Mouse (Mus musculus): ENCODE data around the gene Fam168a. TPM values are rescaled to one million over a fixed set of nuclear protein-coding genes. Genes with fewer than 3 reads are reported as not detected.
"Not testable (repeated sequence)": the region's sequence is repeated elsewhere in the genome, so short reads cannot be mapped to it uniquely, and the experiment has no call there.

Fam168a gene
- total RNA-seq, 2 experiments from 2014 or later = 228 to 260 TPM

GRCm38 (mm10) chr7:100699771-100700770, 6.4 kb upstream of the Fam168a start:
- DNase-seq (ENCODE audit: low spot score in 2 of 2) = no peak

- DNase-seq (ENCODE audit: low spot score in 2 of 2) = peak in 1 of 2 experiments; percentile 36
Measured at GRCm38 (mm10) chr7:100706883-100707480, 547 bp downstream of the Fam168a start.

DNA sequence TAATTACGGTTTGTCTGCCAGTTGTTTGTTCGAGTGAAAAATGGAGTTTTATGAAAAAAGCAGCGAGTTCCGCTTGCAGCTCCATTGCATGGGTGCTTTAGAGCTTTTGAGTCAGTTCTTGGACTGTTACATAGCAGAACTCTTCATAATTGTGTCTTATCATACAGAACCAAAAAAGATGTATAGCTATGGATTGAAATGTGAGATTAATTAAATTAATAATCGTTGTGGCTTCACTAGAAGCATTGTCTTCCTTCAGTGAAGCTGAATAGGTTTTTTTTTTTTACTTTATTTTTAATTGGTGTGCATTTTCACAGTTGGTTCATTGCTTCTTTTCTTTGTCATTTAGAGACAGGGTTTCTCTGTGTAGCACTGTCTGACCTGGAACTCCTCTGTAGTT, 12.3 kb downstream of the Fam168a start:
- DNase-seq (ENCODE audit: low spot score in 2 of 2) = no peak

- DNase-seq (ENCODE audit: low spot score in 2 of 2) = no peak
Measured at GRCm38 (mm10) chr7:100722268-100722667, 15.8 kb downstream of the Fam168a start.

GRCm38 (mm10) chr7:100723453-100724294, 17.2 kb downstream of the Fam168a start:
- no peak for DNase-seq (ENCODE audit: low spot score in 2 of 2)

- DNase-seq (ENCODE audit: low spot score in 2 of 2) = no peak
Measured at GRCm38 (mm10) chr7:100727538-100728085, 21.2 kb downstream of the Fam168a start.

- no peak for DNase-seq (ENCODE audit: low spot score in 2 of 2)
Measured at GRCm38 (mm10) chr7:100729778-100730177, 23.3 kb downstream of the Fam168a start.

- DNase-seq (ENCODE audit: low spot score in 2 of 2) = no peak
Measured at GRCm38 (mm10) chr7:100732341-100733050, 26.1 kb downstream of the Fam168a start.

- no peak for DNase-seq (ENCODE audit: low spot score in 2 of 2)
Measured at GRCm38 (mm10) chr7:100733051-100733813, 26.8 kb downstream of the Fam168a start.

DNA sequence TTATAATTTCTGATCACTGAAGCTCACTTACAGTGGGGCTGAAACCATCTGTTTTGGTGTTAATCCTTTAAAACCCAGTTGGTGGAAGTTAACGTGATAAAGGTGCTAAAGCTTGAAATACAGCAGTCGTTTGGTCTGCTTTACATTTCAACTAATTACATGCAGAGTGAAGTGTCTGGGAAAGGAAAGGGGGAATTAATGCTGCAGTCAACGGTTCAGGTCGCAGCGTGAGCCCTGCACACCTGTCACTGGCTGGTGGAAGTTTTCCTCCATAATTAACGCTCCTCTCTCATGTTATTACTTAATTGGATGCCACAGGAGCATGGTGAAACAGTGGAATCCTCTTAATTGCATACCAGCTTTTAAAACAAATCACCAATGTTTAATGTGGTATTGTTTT, 27.8 kb downstream of the Fam168a start:
- no peak for DNase-seq (ENCODE audit: low spot score in 2 of 2)

DNA sequence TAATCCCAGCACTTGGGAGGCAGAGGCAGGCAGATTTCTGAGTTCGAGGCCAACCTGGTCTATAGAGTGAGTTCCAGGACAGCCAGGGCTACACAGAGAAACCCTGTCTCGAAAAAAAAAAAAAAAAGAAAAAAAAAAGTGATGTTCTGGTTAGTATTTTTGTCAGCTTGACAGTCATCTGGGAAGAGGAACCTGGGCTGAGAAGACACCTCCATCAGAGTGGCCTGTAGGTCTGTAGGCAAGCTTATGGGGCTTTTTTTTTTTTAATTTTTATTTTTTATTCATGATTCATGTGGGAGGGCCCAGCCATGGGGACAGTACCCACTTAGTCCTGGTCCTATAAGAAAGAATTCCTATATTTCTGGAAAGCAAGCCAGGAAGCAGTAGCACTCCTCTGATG, 28.5 kb downstream of the Fam168a start:
- not testable (repeated sequence) for DNase-seq (ENCODE audit: low spot score in 2 of 2)

DNA sequence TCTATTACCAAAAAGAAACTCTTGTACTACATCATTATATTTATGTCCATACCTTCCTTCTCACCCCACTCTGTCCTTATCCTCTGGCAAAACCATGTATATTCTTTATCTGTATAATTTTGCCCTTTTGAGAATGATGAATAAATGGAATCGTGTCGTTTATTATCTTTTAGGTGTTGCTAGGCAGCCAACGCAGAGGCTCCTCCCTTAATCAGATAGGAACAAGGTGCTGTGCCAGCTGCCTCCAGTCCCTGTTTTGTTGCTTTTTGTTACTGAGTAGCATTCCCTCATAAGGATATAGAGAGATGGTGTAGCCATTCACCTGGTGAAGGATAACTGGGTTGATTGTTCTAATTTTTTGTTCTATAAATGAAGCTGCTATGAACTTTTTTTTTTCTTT, 29.7 kb downstream of the Fam168a start:
- no peak for DNase-seq (ENCODE audit: low spot score in 2 of 2)

DNA sequence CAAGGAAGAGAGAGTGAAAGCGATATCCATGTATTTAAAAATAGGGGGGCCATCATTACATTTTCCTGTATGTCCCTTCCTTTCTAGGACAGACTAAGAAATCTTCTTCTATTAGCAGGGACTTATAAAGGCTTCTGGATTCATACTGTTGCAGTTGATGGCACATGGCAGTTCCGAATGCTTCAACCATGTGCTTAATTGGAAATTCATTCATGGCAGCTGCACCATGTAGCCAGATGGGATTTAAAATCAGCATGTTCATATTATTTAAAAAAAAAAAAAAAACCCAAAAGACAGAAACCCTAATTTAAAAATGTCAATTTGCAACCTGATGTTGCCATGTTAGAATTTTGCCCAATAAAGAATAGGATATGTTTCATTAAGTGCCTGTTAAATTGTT, 37.9 kb downstream of the Fam168a start:
- no peak for DNase-seq (ENCODE audit: low spot score in 2 of 2)

GRCm38 (mm10) chr7:100750101-100750500, 43.7 kb downstream of the Fam168a start:
- no peak for DNase-seq (ENCODE audit: low spot score in 2 of 2)

GRCm38 (mm10) chr7:100758718-100759117, 52.3 kb downstream of the Fam168a start:
- no peak for DNase-seq (ENCODE audit: low spot score in 2 of 2)

- no peak for DNase-seq (ENCODE audit: low spot score in 2 of 2)
Measured at GRCm38 (mm10) chr7:100762726-100763125, 56.3 kb downstream of the Fam168a start.

DNA sequence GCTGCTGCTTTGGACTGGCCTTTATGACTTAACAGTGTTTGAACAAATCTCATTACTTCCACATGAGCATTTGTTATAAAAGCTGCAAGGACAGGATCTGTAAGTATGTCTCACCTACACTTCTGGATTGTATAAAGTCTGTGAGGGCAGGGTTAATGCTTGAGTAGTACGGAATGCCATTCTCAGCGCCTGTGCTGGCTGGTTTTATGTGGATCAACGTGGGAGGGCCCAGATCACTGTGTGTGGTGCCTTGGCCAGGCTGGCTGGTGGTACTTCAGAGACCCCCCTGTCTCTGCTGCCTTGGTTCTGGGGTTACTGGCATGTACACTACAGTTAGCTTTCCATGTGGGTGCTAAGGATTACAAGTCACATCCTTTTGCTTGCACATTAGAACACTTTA, 61.1 kb downstream of the Fam168a start:
- DNase-seq (ENCODE audit: low spot score in 2 of 2) = no peak

DNA sequence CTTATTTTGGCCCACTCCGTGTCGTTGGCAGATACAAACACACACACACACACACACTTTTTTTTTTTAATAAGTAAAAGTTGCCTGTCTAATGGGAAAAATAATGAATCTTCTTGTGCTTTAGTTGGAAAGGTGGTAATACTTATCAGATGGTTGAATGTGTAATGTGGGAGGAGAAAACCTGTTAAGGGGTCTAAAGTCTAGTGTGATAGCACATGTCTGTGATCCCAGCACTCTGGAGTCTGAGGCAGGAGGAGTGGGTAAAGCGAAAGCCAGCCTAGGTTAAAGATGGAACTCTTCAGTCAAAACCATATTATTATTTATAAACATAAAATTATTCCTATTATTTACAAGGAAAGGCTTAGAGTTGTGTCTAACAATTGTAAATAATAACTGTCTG, 61.6 kb downstream of the Fam168a start:
- no peak for DNase-seq (ENCODE audit: low spot score in 2 of 2)

GRCm38 (mm10) chr7:100769534-100770083, 63.2 kb downstream of the Fam168a start:
- no peak for DNase-seq (ENCODE audit: low spot score in 2 of 2)

Data from layer of hippocampus, postnatal 10 days (tissue).